Mouse (Mus musculus) cerebellum, adult 2 months (tissue): Measurements from ENCODE around the gene D11Wsu47e. TPM values are rescaled to one million over a fixed set of nuclear protein-coding genes. Genes with fewer than 3 reads are reported as not detected.

ENCODE experiments used
- DNase-seq, 2 experiments: peaks; one replicate each; pipeline ENCODE4 v3.0.0; 2021
- H3K27ac ChIP-seq: fragments of 200-500 bp; 2 replicates; pipeline ENCODE4 v1.5.1; 2012; ENCODE audit warnings: low read length, control low read depth, inconsistent platforms; ENCODE audit not compliant: insufficient read depth
- H3K27me3 ChIP-seq: fragments of 200-500 bp; 2 replicates; pipeline ENCODE4 v1.6.1; 2012; ENCODE audit warnings: inconsistent platforms, mild to moderate bottlenecking, low read length, moderate library complexity; ENCODE audit not compliant: control insufficient read depth, insufficient read depth
- H3K4me1 ChIP-seq: fragments of 200-500 bp; 2 replicates; pipeline ENCODE4 v1.6.1; 2011; ENCODE audit warnings: low read length; ENCODE audit not compliant: control insufficient read depth, insufficient read depth
- H3K4me3 ChIP-seq: fragments of 200-500 bp; replicated peaks from 2 replicates; pipeline ENCODE3; 2011; ENCODE audit warnings: mild to moderate bottlenecking, low read depth, low read length, control low read depth; ENCODE audit not compliant: insufficient read depth
- CTCF ChIP-seq: fragments of 200-500 bp; IDR thresholded peaks from 2 replicates; pipeline ENCODE4 v1.5.1; 2011; ENCODE audit warnings: low read depth, mild to moderate bottlenecking, control low read depth, low read length, moderate library complexity, borderline replicate concordance; ENCODE audit not compliant: insufficient read depth
- POLR2A ChIP-seq: fragments of 200-500 bp; IDR thresholded peaks from 2 replicates; pipeline ENCODE4 v1.6.1; 2011; ENCODE audit warnings: low read length, control low read depth, borderline replicate concordance; ENCODE audit not compliant: insufficient read depth
- WGBS: fragments of 180-500 bp; shearing (Covaris S2); methylation state at CpG from one replicate; pipeline ENCODE4 v1.1.7; 2018; 5-methylcytosine and 5-hydroxymethylcytosine counted together
- polyA plus RNA-seq: library from polyadenylated mRNA; depleted of rRNA; stranded (reverse); fragments of >200 nt; gene quantifications from 2 replicates; pipeline ENCODE4 v1.2.3, GENCODE M21; 2012; rRNA removed

D11Wsu47e gene
- 10.1 and 10.5 TPM in 2 replicates for polyA plus RNA-seq

DNA sequence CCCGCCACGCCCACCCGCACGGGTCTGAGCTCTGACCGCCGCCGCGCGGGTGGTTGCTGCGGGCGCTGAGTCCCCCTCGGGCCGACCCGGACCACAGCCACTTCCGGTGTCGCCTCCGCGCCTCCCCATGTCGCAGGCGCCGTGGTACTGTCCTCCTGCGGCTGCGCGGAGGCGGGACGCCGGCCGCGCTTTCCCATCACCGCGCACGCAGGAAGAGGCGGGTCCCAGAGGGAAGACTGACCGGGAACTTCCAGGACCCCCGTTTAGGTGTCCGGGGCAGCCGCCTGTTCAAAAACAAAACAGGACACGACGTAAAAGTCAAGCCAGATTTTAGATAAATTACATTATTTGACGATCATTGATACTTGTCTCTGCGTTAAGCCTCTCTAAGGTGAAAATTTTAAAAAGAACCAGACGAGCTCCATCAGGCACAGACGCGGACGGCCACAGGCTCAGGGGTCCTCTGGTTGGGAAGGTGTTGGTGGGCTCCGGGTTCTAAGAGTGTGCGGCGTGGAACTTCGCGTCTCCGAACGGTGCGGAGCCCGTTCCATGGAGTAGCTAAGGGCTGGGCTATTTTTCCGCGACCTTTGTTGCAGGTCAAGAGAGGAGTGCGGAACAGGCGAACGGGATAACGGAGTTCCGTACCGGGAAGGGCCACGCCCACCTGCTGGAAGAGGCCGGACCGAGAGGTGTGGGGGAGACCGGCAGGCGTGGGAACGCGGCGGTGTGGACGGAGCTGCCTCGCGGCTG lies at the start of gene D11Wsu47e, which contains the start of gene Fam104a:
Gene D11Wsu47e (plus strand): TSS at position 456 of the 750 bp plus-strand sequence.
Gene Fam104a (minus strand): TSS at position 199 of the 750 bp plus-strand sequence.
- Histone ChIP-seq H3K27me3 (no peaks in the 10 kb centered on the region), H3K27ac (peak within 1 kb of the TSS; percentile 71; the same call in 1 of the 2 replicates), H3K4me1 (peaks cover 3% of the 10 kb centered on the region; the same call in 1 of the 2 replicates), H3K4me3 (peak within 1 kb of the TSS; percentile 93)
- peak; percentile 96 for DNase-seq
- TF ChIP-seq POLR2A (peak; percentile 47; the same call in 1 of the 2 replicates), CTCF (no peak)
- under 1% methylated on average over 73 of the region's 73 CpGs for WGBS

DNA sequence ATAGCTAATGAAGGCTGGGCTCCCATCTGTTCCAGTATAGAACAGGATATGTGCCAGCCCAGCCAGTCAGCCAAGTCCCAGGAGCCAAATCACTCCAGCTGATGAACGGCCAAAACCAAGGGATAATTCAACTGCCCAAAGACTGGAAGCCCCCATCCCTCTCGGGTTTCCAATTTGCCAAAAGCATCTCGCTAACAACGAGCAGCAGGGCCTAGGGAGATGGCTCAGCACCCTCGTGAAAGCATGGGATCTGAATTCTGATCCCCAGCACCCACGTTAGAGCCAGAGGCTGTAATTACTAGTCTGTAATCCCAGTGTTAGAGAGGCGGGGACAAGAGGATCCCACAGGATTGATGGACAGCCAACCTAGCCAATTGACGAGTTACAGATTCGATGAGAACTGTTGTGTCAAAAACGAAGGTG lies 49.5 kb upstream of the D11Wsu47e start:
- Histone ChIP-seq H3K27me3 (no peaks in the 10 kb centered on the region), H3K4me3 (no peak overlapping the region), H3K27ac (no peak overlapping the region), H3K4me1 (no peaks in the 10 kb centered on the region)
- DNase-seq, result no peak
- 27% methylated on average over 10 of the region's 10 CpGs for WGBS
- TF ChIP-seq POLR2A, result no peak
- no peak for TF ChIP-seq CTCF

DNA sequence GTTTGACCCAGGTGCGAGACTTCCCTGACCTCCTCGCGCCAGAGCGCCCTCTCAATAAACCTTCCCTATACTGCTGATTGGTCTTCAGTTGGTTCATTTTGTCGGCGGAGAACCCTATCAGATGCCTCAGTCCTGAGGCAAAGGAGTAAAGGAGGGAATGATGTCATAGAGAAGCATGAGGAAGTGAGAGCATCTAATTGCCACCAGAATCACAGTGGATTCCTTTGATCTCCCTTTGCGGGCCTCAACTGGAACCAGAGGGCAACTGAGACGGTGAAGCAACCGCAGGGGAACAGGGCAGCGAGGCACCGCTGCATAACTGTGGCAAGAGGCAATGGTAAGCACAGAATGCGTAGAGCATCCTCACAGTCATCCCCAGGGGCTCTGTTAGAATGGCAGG lies 45.5 kb upstream of the D11Wsu47e start:
- H3K27me3 ChIP-seq, result no peaks in the 10 kb centered on the region
- WGBS, result 95% methylated on average over 12 of the region's 12 CpGs
- H3K4me3 ChIP-seq, result no peak overlapping the region
- H3K27ac ChIP-seq, result no peak overlapping the region
- TF ChIP-seq CTCF (no peak), POLR2A (no peak)
- no peak for DNase-seq
- H3K4me1 ChIP-seq, result no peaks in the 10 kb centered on the region

DNA sequence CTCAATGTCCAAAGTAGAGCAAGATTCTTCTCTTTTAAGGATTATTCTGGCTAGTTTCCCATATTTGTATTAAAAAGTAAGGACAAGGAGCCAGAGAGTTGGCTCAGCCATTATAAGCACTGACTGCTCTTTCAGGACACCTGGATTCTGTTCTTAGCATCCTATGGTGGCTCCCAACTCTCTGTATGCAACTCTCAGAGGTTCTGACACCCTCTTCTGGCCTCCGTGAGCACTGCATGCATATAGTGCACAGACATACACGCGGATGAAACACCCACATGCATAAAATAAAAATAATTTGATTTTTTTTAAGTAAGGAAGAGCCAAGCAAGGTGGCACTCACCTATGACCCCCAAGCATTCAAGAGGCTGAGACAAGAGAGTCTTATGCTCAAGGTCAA lies 39.0 kb upstream of the D11Wsu47e start:
- no peak for DNase-seq
- H3K4me3 ChIP-seq, result no peak overlapping the region
- H3K4me1 ChIP-seq, result peaks cover 7% of the 10 kb centered on the region; the same call in 1 of the 2 replicates
- 90% methylated on average over 3 of the region's 3 CpGs for WGBS
- no peak overlapping the region for H3K27ac ChIP-seq
- TF ChIP-seq CTCF, result no peak
- no peaks in the 10 kb centered on the region for H3K27me3 ChIP-seq

DNA sequence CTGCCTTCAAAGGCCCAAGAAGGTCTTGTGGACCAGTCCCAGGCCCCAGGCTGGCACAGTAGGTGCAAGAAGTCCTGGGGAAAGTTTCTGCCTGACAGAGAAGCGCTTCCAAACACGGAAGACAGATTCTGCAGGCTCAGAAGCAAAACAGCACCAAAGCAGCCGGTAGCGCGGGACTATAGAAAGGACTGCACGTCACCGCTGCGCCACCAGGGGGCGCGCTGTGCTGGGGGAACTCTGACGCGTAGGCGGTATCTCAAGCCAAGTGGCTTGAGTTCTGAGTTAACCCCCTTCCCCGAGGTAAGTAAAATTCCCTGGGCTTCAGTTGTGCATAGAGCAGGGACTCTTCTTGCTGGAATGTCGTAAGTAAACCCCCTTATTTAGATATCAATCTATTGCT lies 36.1 kb upstream of the D11Wsu47e start:
- TF ChIP-seq CTCF (peak; percentile 92), POLR2A (no peak)
- Histone ChIP-seq H3K27ac (no peak overlapping the region), H3K4me3 (no peak overlapping the region), H3K27me3 (no peaks in the 10 kb centered on the region), H3K4me1 (peaks cover 7% of the 10 kb centered on the region)
- peak; percentile 77 to 85 for DNase-seq
- whole genome bisulfite sequencing, result 3% methylated on average over 15 of the region's 15 CpGs

DNA sequence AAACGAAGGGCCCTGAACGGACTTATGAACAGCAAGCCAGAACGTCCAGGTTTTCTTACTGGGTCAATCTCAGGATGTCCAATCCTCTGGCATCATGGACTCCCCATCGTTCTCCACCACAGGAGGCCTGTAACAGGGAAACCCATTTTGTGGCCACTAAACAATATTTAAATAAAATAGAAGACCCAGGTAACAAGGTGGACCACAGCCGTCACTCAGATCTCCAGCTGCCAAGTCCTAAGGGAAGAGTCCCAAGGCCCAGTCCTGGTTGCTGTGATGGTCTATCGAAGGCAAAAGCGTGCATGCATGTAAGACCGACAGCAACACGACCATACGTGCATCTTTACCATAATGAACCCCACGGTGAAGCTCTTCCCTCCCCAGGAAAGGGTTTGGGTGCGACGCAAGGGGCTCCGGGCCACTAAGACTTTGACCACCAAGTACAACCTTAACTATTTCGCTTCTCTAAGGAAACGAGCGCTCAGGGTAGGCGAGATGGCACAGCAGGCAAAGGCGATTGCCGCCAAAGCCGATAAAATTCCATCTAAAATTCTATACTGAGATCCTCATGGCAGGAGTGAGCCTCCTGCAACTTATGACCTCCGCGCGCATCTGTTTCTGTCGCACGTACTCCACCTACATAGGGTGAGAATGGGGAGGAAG lies 35.4 kb upstream of the D11Wsu47e start, which contains the start of gene Cog1:
Gene Cog1 (plus strand): TSS at position 480 of the 663 bp plus-strand sequence.
- H3K4me3 ChIP-seq, result peak within 1 kb of the TSS; percentile 78
- 36% methylated on average over 26 of the region's 26 CpGs for WGBS
- H3K4me1 ChIP-seq, result peaks cover 11% of the 10 kb centered on the region
- peak in 1 of 2 experiments; percentile 32 for DNase-seq
- peak within 1 kb of the TSS; percentile 74 for H3K27ac ChIP-seq
- TF ChIP-seq CTCF (no peak), POLR2A (no peak)
- H3K27me3 ChIP-seq, result no peaks in the 10 kb centered on the region

DNA sequence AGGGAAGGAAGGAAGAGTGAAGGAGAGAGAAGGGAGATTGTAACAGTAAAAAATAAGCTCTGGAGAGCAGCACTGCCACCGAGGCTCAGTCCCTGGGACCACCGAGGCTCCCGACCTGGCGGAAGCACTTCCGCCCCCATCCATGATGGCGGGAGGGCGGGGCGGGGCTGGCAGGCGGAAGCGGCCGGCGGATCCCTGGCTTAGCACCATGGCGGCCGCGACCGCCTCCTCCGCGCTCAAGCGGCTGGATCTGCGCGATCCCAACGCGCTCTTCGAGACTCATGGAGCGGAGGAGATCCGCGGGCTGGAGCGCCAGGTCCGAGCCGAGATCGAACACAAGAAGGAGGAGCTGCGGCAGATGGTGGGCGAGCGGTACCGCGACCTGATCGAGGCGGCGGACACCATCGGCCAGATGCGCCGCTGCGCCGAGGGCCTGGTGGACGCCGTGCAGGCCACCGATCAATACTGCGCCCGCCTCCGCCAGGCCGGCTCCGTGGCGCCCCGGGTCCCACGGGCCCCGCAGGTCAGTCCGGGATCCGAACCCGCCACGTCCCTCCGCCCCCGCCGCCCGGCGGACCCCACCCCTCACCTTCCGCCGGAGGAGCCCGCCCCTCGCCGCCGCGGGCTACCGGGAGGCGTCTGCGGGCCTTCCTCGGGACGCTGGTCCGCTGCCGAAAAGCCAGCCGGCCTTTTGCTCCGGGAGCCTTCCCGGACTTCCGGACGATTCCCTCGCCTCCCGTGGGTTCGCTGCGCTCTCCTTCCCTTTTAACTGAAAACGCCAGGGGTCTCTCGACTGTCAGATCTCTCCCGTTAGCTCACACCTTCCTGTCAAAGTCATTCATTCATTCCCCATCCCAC lies 34.6 kb upstream of the D11Wsu47e start, which contains the start of gene Slc39a11:
Gene Slc39a11 (minus strand): TSS at position 727 of the 858 bp plus-strand sequence.
- peak; percentile 71 to 75 for DNase-seq

More for the DNA sequence above, 34.6 kb upstream of the D11Wsu47e start, which contains the start of gene Slc39a11:
- TF ChIP-seq CTCF, result no peak
- TF ChIP-seq POLR2A, result peak; percentile 59
- H3K4me1 ChIP-seq, result peaks cover 15% of the 10 kb centered on the region
- peak within 1 kb of the TSS; percentile 78 for H3K4me3 ChIP-seq
- H3K27ac ChIP-seq, result peak within 1 kb of the TSS; percentile 74
- WGBS, result under 1% methylated on average over 91 of the region's 91 CpGs
- H3K27me3 ChIP-seq, result no peaks in the 10 kb centered on the region
